Mouse (Mus musculus): ENCODE measurements around the gene Nlrc5.
A peak's percentile ranks its signal among the peaks of the same experiment; 100 is the strongest.

Gene Nlrc5

GRCm38 (mm10) chr8:94471281-94471680, 37.1 kb downstream of the Nlrc5 start:
- DNase-seq = no peak

GRCm38 (mm10) chr8:94472741-94473140, 38.6 kb downstream of the Nlrc5 start:
- no peak for DNase-seq

GRCm38 (mm10) chr8:94473431-94473830, 39.3 kb downstream of the Nlrc5 start:
- no peak for DNase-seq

- DNase-seq = peak in 1 of 2 experiments; percentile 0
Observed at GRCm38 (mm10) chr8:94475786-94476185, 41.6 kb downstream of the Nlrc5 start.

- DNase-seq = no peak
Observed at GRCm38 (mm10) chr8:94476846-94477245, 42.7 kb downstream of the Nlrc5 start.

GRCm38 (mm10) chr8:94482051-94482450, 47.9 kb downstream of the Nlrc5 start:
- DNase-seq = peak in 1 of 2 experiments; percentile 6

GRCm38 (mm10) chr8:94485288-94485687, 51.1 kb downstream of the Nlrc5 start:
- peak; percentile 7 to 41 for DNase-seq

- DNase-seq = peak; percentile 65 to 84
Observed at GRCm38 (mm10) chr8:94485882-94486281, 51.7 kb downstream of the Nlrc5 start.

GRCm38 (mm10) chr8:94488016-94488415, 53.9 kb downstream of the Nlrc5 start:
- no peak for DNase-seq

- DNase-seq = no peak
Observed at GRCm38 (mm10) chr8:94489809-94490483, 55.8 kb downstream of the Nlrc5 start.

GRCm38 (mm10) chr8:94492021-94492681, 58.0 kb downstream of the Nlrc5 start:
- peak; percentile 70 to 90 for DNase-seq

GRCm38 (mm10) chr8:94493240-94493639, 59.1 kb downstream of the Nlrc5 start:
- no peak for DNase-seq

GRCm38 (mm10) chr8:94515430-94516208, 81.5 kb downstream of the Nlrc5 start:
- no peak for DNase-seq

- DNase-seq = no peak
Observed at GRCm38 (mm10) chr8:94516209-94516593, 82.0 kb downstream of the Nlrc5 start.

- no peak for DNase-seq
Observed at GRCm38 (mm10) chr8:94516766-94517165, 82.6 kb downstream of the Nlrc5 start.

GRCm38 (mm10) chr8:94518331-94518730, 84.2 kb downstream of the Nlrc5 start:
- no peak for DNase-seq

- no peak for DNase-seq
Observed at GRCm38 (mm10) chr8:94519021-94519420, 84.9 kb downstream of the Nlrc5 start.

GRCm38 (mm10) chr8:94521481-94521880, 87.3 kb downstream of the Nlrc5 start:
- DNase-seq = no peak

GRCm38 (mm10) chr8:94522482-94522881, 88.3 kb downstream of the Nlrc5 start:
- no peak for DNase-seq

- DNase-seq = no peak
Observed at GRCm38 (mm10) chr8:94524554-94524953, 90.4 kb downstream of the Nlrc5 start.

GRCm38 (mm10) chr8:94527178-94527577, 93.0 kb downstream of the Nlrc5 start:
- DNase-seq = no peak

- DNase-seq = peak; percentile 64 to 72
Observed at GRCm38 (mm10) chr8:94528245-94528644, 94.1 kb downstream of the Nlrc5 start.

- DNase-seq = no peak
Observed at GRCm38 (mm10) chr8:94529875-94530274, 95.7 kb downstream of the Nlrc5 start.

GRCm38 (mm10) chr8:94530643-94531042, 96.5 kb downstream of the Nlrc5 start:
- DNase-seq = no peak
